Mouse (Mus musculus) liver, embryonic 14.5 days (tissue): ENCODE data around the gene Fgfr2. TPM values are rescaled to one million over a fixed set of nuclear protein-coding genes. Genes with fewer than 3 reads are reported as not detected.

Source experiments
- ATAC-seq: fragments of 200-750 bp; cut with Nextera tagmentation; 2 replicates; pipeline ENCODE4 v1.8.0; 2017; ENCODE audit warnings: moderate number of reproducible peaks, mild to moderate bottlenecking, moderate library complexity; ENCODE audit not compliant: insufficient read depth
- DNase-seq, 3 experiments: peaks; one replicate each; pipeline ENCODE4 v3.0.0-alpha.2; 2012 to 2013; ENCODE audit warnings: low read depth in 3 of 3, low spot score in 3 of 3
- H3K27ac ChIP-seq: fragments of 300-500 bp; sonication (generic); 2 replicates; pipeline ENCODE4 v1.5.1; 2014; ENCODE audit warnings: moderate library complexity, mild to moderate bottlenecking, control low read depth, inconsistent platforms
- H3K27me3 ChIP-seq: fragments of 300-500 bp; sonication (generic); 2 replicates; pipeline ENCODE4 v1.6.1; 2014; ENCODE audit warnings: mild to moderate bottlenecking, low read length, moderate library complexity; ENCODE audit not compliant: control insufficient read depth, insufficient read depth
- H3K36me3 ChIP-seq: fragments of 300-500 bp; sonication (generic); replicated peaks from 2 replicates; pipeline ENCODE4 v1.6.1; 2014; ENCODE audit warnings: low read depth; ENCODE audit not compliant: control insufficient read depth, insufficient read depth
- H3K4me1 ChIP-seq, 2 experiments: fragments of 200-500 bp in 1 of 2; fragments of 300-500 bp in 1 of 2; sonication (generic) in 1 of 2; replicated peaks; 2 replicates each; pipeline ENCODE4 v1.6.1; 2012 to 2014; ENCODE audit warnings: antibody characterized with exemption in 1 of 2, inconsistent platforms in 1 of 2, low read length in 1 of 2; ENCODE audit not compliant: control insufficient read depth in 2 of 2, insufficient read depth in 2 of 2
- H3K4me2 ChIP-seq: fragments of 300-500 bp; sonication (generic); 2 replicates; pipeline ENCODE4 v1.6.1; 2014; ENCODE audit warnings: low read depth, mild to moderate bottlenecking, control low read depth, moderate library complexity
- H3K4me3 ChIP-seq, 2 experiments: fragments of 200-500 bp in 1 of 2; fragments of 300-500 bp in 1 of 2; sonication (generic) in 1 of 2; 2 replicates each; pipeline ENCODE4 v1.5.1; 2012 to 2014; ENCODE audit warnings: low read depth in 2 of 2, low read length in 2 of 2, mild to moderate bottlenecking in 2 of 2, control low read depth in 1 of 2, inconsistent platforms in 1 of 2, moderate library complexity in 1 of 2; ENCODE audit not compliant: insufficient read depth in 1 of 2
- H3K9ac ChIP-seq: fragments of 300-500 bp; sonication (generic); replicated peaks from 2 replicates; pipeline ENCODE4 v1.6.1; 2014; ENCODE audit warnings: mild to moderate bottlenecking, control low read depth, moderate library complexity
- H3K9me3 ChIP-seq: fragments of 300-500 bp; sonication (generic); 2 replicates; pipeline ENCODE4 v1.6.1; 2016; ENCODE audit warnings: low read length, mixed read lengths; ENCODE audit not compliant: control insufficient read depth
- CTCF ChIP-seq: IDR thresholded peaks from 2 replicates; pipeline ENCODE4 v1.5.1; 2016; ENCODE audit warnings: antibody characterized with exemption, low read depth, control low read depth
- EP300 ChIP-seq: IDR thresholded peaks from 2 replicates; pipeline ENCODE4 v1.6.1; 2016; ENCODE audit warnings: antibody characterized with exemption, low read depth
- WGBS: fragments of 180-500 bp; shearing (Covaris S2); extraction: QIAGEN DNeasy Blood & Tissue Kit; methylation state at CpG from one replicate; pipeline ENCODE4 v1.1.7; 2014; ENCODE audit not compliant: insufficient replicate concordance; 5-methylcytosine and 5-hydroxymethylcytosine counted together
- polyA plus RNA-seq, 2 experiments: library from polyadenylated mRNA; depleted of rRNA in 1 of 2; stranded (reverse) in 1 of 2; unstranded in 1 of 2; fragments of >200 nt; fragmentation: Nextera tagmentation in 1 of 2; extraction: Ambion mirVana in 1 of 2; gene quantifications; 2 replicates each; pipeline versions ENCODE4 v1.2.1 to v1.2.3; 2012 to 2014

Fgfr2 gene
- polyA plus RNA-seq, 2 experiments, result 7.9 to 8.8 TPM

GRCm38 (mm10) chr7:130617591-130617990 lies 2505.6 kb downstream of the Fgfr2 start:
- no peak overlapping the region for H3K4me2 ChIP-seq
- H3K36me3 ChIP-seq, result no peaks in the 10 kb centered on the region
- WGBS, result 81% methylated on average over 3 of the region's 3 CpGs
- no peak overlapping the region for H3K4me3 ChIP-seq
- no peak for DNase-seq
- no peaks in the 10 kb centered on the region for H3K27me3 ChIP-seq
- no peak for ATAC-seq
- no peaks in the 10 kb centered on the region for H3K4me1 ChIP-seq
- H3K27ac ChIP-seq, result no peak overlapping the region
- no peak overlapping the region for H3K9ac ChIP-seq
- TF ChIP-seq CTCF, result no peak
- no peak for TF ChIP-seq EP300
- no peaks in the 10 kb centered on the region for H3K9me3 ChIP-seq

GRCm38 (mm10) chr7:130613973-130614372 lies 2509.2 kb downstream of the Fgfr2 start:
- H3K4me3 ChIP-seq, result no peak overlapping the region
- no peaks in the 10 kb centered on the region for H3K36me3 ChIP-seq
- TF ChIP-seq CTCF (no peak), EP300 (no peak)
- H3K4me2 ChIP-seq, result no peak overlapping the region
- H3K27me3 ChIP-seq, result no peaks in the 10 kb centered on the region
- H3K4me1 ChIP-seq, result no peaks in the 10 kb centered on the region
- WGBS, result 67% methylated on average over 4 of the region's 4 CpGs
- no peak overlapping the region for H3K9ac ChIP-seq
- H3K9me3 ChIP-seq, result no peaks in the 10 kb centered on the region
- no peak for ATAC-seq
- no peak overlapping the region for H3K27ac ChIP-seq
- DNase-seq, result no peak

- Histone ChIP-seq H3K27me3 (no peaks in the 10 kb centered on the region), H3K9ac (no peak overlapping the region), H3K9me3 (no peaks in the 10 kb centered on the region), H3K4me1 (no peaks in the 10 kb centered on the region), H3K36me3 (no peaks in the 10 kb centered on the region), H3K4me3 (no peak overlapping the region), H3K27ac (no peak overlapping the region), H3K4me2 (no peak overlapping the region)
- no peak for TF ChIP-seq CTCF
- no peak for TF ChIP-seq EP300
- DNase-seq, result no peak
- 71% methylated on average over 4 of the region's 4 CpGs for WGBS
- ATAC-seq, result no peak
These were observed 2516.2 kb downstream of the Fgfr2 start for GRCm38 (mm10) chr7:130606958-130607357.

GRCm38 (mm10) chr7:130605111-130605510 lies 2518.0 kb downstream of the Fgfr2 start:
- DNase-seq, result no peak
- no peaks in the 10 kb centered on the region for H3K4me1 ChIP-seq
- peak; percentile 65 for TF ChIP-seq CTCF
- no peak for TF ChIP-seq EP300
- no peak overlapping the region for H3K9ac ChIP-seq
- H3K27me3 ChIP-seq, result no peaks in the 10 kb centered on the region
- no peak overlapping the region for H3K27ac ChIP-seq
- no peaks in the 10 kb centered on the region for H3K9me3 ChIP-seq
- no peak for ATAC-seq
- 15% methylated on average over 6 of the region's 6 CpGs for WGBS
- no peak overlapping the region for H3K4me2 ChIP-seq
- no peak overlapping the region for H3K4me3 ChIP-seq
- H3K36me3 ChIP-seq, result no peaks in the 10 kb centered on the region

GRCm38 (mm10) chr7:130604390-130604789 lies 2518.8 kb downstream of the Fgfr2 start:
- Histone ChIP-seq H3K4me2 (no peak overlapping the region), H3K9me3 (no peaks in the 10 kb centered on the region), H3K36me3 (no peaks in the 10 kb centered on the region), H3K27ac (no peak overlapping the region), H3K4me3 (no peak overlapping the region), H3K27me3 (no peaks in the 10 kb centered on the region), H3K4me1 (no peaks in the 10 kb centered on the region), H3K9ac (no peak overlapping the region)
- WGBS, result 49% methylated on average over 2 of the region's 2 CpGs
- ATAC-seq, result no peak
- DNase-seq, result no peak
- TF ChIP-seq EP300 (no peak), CTCF (no peak)
